Mouse (Mus musculus): ENCODE results near the gene Pcgf6. TPM values are rescaled to one million over a fixed set of nuclear protein-coding genes. Genes with fewer than 3 reads are reported as not detected.

The Pcgf6 gene
- 10.2 and 10.3 TPM in 2 replicates for polyA plus RNA-seq (2015; fragmentation: Nextera tagmentation; extraction: Ambion mirVana)

GRCm38 (mm10) chr19:47050271-47051032 is at the start of gene Pcgf6:
TSS of gene Pcgf6 (minus strand) at chr19:47050906.
- Histone ChIP-seq H3K9ac (peak within 1 kb of the TSS; percentile 91), H3K4me1 (peaks cover 16% of the 10 kb centered on the region), H3K9me3 (no peaks in the 10 kb centered on the region), H3K4me2 (peak within 1 kb of the TSS; percentile 89), H3K27ac (replicated peaks) (peak within 1 kb of the TSS; percentile 89), H3K27me3 (replicated peaks) (no peaks in the 10 kb centered on the region), H3K4me3 (peak within 1 kb of the TSS; percentile 89), H3K36me3 (peaks cover 23% of the 10 kb centered on the region)
- ATAC-seq (ENCODE audit: extremely low read depth, insufficient number of reproducible peaks, low FRiP score, low TSS enrichment): peak; percentile 77
- under 1% methylated on average over 75 of the region's 75 CpGs for WGBS

- Histone ChIP-seq H3K36me3 (peaks cover 58% of the 10 kb centered on the region), H3K4me3 (peak within 1 kb of the TSS; percentile 90), H3K27me3 (replicated peaks) (no peaks in the 10 kb centered on the region), H3K4me2 (peak within 1 kb of the TSS; percentile 69), H3K9ac (peak within 1 kb of the TSS; percentile 99), H3K9me3 (no peaks in the 10 kb centered on the region), H3K4me1 (peaks cover 30% of the 10 kb centered on the region), H3K27ac (replicated peaks) (peak within 1 kb of the TSS; percentile 94)
- 0% methylated on average over 56 of the region's 56 CpGs for WGBS
- peak; percentile 94 for ATAC-seq (ENCODE audit: extremely low read depth, insufficient number of reproducible peaks, low FRiP score, low TSS enrichment)
Observed at GRCm38 (mm10) chr19:47090550-47091156, 39.9 kb upstream of the Pcgf6 start, which contains the start of the genes Usmg5 and Pdcd11. TSS of gene Usmg5 (minus strand) at chr19:47090647. TSS of gene Pdcd11 (plus strand) at chr19:47090768.

- Histone ChIP-seq H3K27me3 (replicated peaks) (no peaks in the 10 kb centered on the region), H3K9me3 (no peaks in the 10 kb centered on the region), H3K36me3 (peaks cover 58% of the 10 kb centered on the region), H3K4me2 (peak overlapping the region; percentile 69), H3K27ac (replicated peaks) (peak overlapping the region; percentile 94), H3K9ac (peak overlapping the region; percentile 99), H3K4me3 (peak overlapping the region; percentile 90), H3K4me1 (peaks cover 30% of the 10 kb centered on the region)
- 1% methylated on average over 36 of the region's 36 CpGs for WGBS
- no peak for ATAC-seq (ENCODE audit: extremely low read depth, insufficient number of reproducible peaks, low FRiP score, low TSS enrichment)
Observed at GRCm38 (mm10) chr19:47089718-47090525, 39.2 kb upstream of the Pcgf6 start.

- no peak overlapping the region for H3K27ac ChIP-seq (replicated peaks)
- peak overlapping the region; percentile 69 for H3K4me2 ChIP-seq
- peak overlapping the region; percentile 90; the same call in 1 of the 2 replicates for H3K4me3 ChIP-seq
- 66% methylated on average over 3 of the region's 3 CpGs for WGBS
- H3K4me1 ChIP-seq: peaks cover 30% of the 10 kb centered on the region
- ATAC-seq (ENCODE audit: extremely low read depth, insufficient number of reproducible peaks, low FRiP score, low TSS enrichment): no peak
- H3K9ac ChIP-seq: peak overlapping the region; percentile 99
- H3K27me3 ChIP-seq (replicated peaks): no peaks in the 10 kb centered on the region
- no peaks in the 10 kb centered on the region for H3K9me3 ChIP-seq
- H3K36me3 ChIP-seq: peaks cover 58% of the 10 kb centered on the region
Observed at GRCm38 (mm10) chr19:47088226-47088625, 37.5 kb upstream of the Pcgf6 start.

GRCm38 (mm10) chr19:47067924-47068611 is 17.4 kb upstream of the Pcgf6 start:
- Histone ChIP-seq H3K27me3 (replicated peaks) (no peaks in the 10 kb centered on the region), H3K4me2 (peak overlapping the region; percentile 88), H3K9me3 (no peaks in the 10 kb centered on the region), H3K9ac (peak overlapping the region; percentile 97), H3K36me3 (peaks cover 30% of the 10 kb centered on the region), H3K4me1 (peaks cover 17% of the 10 kb centered on the region), H3K4me3 (peak overlapping the region; percentile 96), H3K27ac (replicated peaks) (peak overlapping the region; percentile 90)
- WGBS: under 1% methylated on average over 72 of the region's 72 CpGs
- ATAC-seq (ENCODE audit: extremely low read depth, insufficient number of reproducible peaks, low FRiP score, low TSS enrichment): peak; percentile 90

- H3K9me3 ChIP-seq: no peaks in the 10 kb centered on the region
- peak within 1 kb of the TSS; percentile 88 for H3K4me2 ChIP-seq
- peak within 1 kb of the TSS; percentile 96 for H3K4me3 ChIP-seq
- peak within 1 kb of the TSS; percentile 90 for H3K27ac ChIP-seq (replicated peaks)
- 10% methylated on average over 49 of the region's 49 CpGs for WGBS
- ATAC-seq (ENCODE audit: extremely low read depth, insufficient number of reproducible peaks, low FRiP score, low TSS enrichment): peak; percentile 69; the same call in 1 of the 2 replicates
- no peaks in the 10 kb centered on the region for H3K27me3 ChIP-seq (replicated peaks)
- H3K36me3 ChIP-seq: peaks cover 22% of the 10 kb centered on the region
- H3K9ac ChIP-seq: peak within 1 kb of the TSS; percentile 97
- peaks cover 17% of the 10 kb centered on the region for H3K4me1 ChIP-seq
Observed at GRCm38 (mm10) chr19:47067096-47067882, 16.6 kb upstream of the Pcgf6 start, which contains the start of gene Taf5. TSS of gene Taf5 (plus strand) at chr19:47067746.

- no peak overlapping the region for H3K27ac ChIP-seq (replicated peaks)
- WGBS: 81% methylated on average over 3 of the region's 3 CpGs
- no peaks in the 10 kb centered on the region for H3K27me3 ChIP-seq (replicated peaks)
- H3K4me3 ChIP-seq: no peak overlapping the region
- no peak overlapping the region for H3K9ac ChIP-seq
- H3K36me3 ChIP-seq: peaks cover 7% of the 10 kb centered on the region
- H3K4me2 ChIP-seq: no peak overlapping the region
- H3K4me1 ChIP-seq: peaks cover 17% of the 10 kb centered on the region
- ATAC-seq (ENCODE audit: extremely low read depth, insufficient number of reproducible peaks, low FRiP score, low TSS enrichment): no peak
- H3K9me3 ChIP-seq: no peaks in the 10 kb centered on the region
Observed at GRCm38 (mm10) chr19:47065860-47066259, 15.2 kb upstream of the Pcgf6 start.

- WGBS: 67% methylated on average over 1 of the region's 1 CpGs
- H3K9ac ChIP-seq: no peak overlapping the region
- H3K4me3 ChIP-seq: no peak overlapping the region
- H3K4me1 ChIP-seq: no peaks in the 10 kb centered on the region
- H3K27ac ChIP-seq (replicated peaks): no peak overlapping the region
- no peaks in the 10 kb centered on the region for H3K9me3 ChIP-seq
- no peaks in the 10 kb centered on the region for H3K27me3 ChIP-seq (replicated peaks)
- no peak overlapping the region for H3K4me2 ChIP-seq
- H3K36me3 ChIP-seq: no peaks in the 10 kb centered on the region
- no peak for ATAC-seq (ENCODE audit: extremely low read depth, insufficient number of reproducible peaks, low FRiP score, low TSS enrichment)
Observed at GRCm38 (mm10) chr19:47057684-47058083, 7.0 kb upstream of the Pcgf6 start.

GRCm38 (mm10) chr19:47053471-47053870 is 2.8 kb upstream of the Pcgf6 start:
- H3K36me3 ChIP-seq: no peaks in the 10 kb centered on the region
- no peak overlapping the region for H3K4me3 ChIP-seq
- no peak overlapping the region for H3K4me2 ChIP-seq
- no peaks in the 10 kb centered on the region for H3K9me3 ChIP-seq
- WGBS: 78% methylated on average over 4 of the region's 4 CpGs
- no peak overlapping the region for H3K27ac ChIP-seq (replicated peaks)
- no peaks in the 10 kb centered on the region for H3K27me3 ChIP-seq (replicated peaks)
- ATAC-seq (ENCODE audit: extremely low read depth, insufficient number of reproducible peaks, low FRiP score, low TSS enrichment): no peak
- H3K9ac ChIP-seq: no peak overlapping the region
- peaks cover 16% of the 10 kb centered on the region for H3K4me1 ChIP-seq

GRCm38 (mm10) chr19:47052927-47053326 is 2.2 kb upstream of the Pcgf6 start:
- no peak overlapping the region for H3K4me3 ChIP-seq
- ATAC-seq (ENCODE audit: extremely low read depth, insufficient number of reproducible peaks, low FRiP score, low TSS enrichment): no peak
- H3K9me3 ChIP-seq: no peaks in the 10 kb centered on the region
- H3K4me1 ChIP-seq: peaks cover 16% of the 10 kb centered on the region
- no peak overlapping the region for H3K9ac ChIP-seq
- no peak overlapping the region for H3K4me2 ChIP-seq
- no peaks in the 10 kb centered on the region for H3K27me3 ChIP-seq (replicated peaks)
- H3K36me3 ChIP-seq: no peaks in the 10 kb centered on the region
- WGBS: 78% methylated on average over 4 of the region's 4 CpGs
- no peak overlapping the region for H3K27ac ChIP-seq (replicated peaks)

Data from heart, embryonic 13.5 days (tissue).